ENCODE assay signal across 12 mouse cellular contexts in genomic region chr4:152622022-152622777, GRCm38 (mm10).
DNase-seq lines count a peak whose midpoint lies in the region; ATAC-seq and TF ChIP-seq lines count a peak whose summit lies in the region.
"Had no signal": no experiment of that assay in that cellular context is flagged by ENCODE, and none has a peak within 500 bp of the region (broad histone marks: within the 10 kb centered on the region; RNA-seq: fewer than 3 reads in every experiment).

No protein-coding gene starts in this region.

- peak overlapping the region; percentile 60 for H3K9ac ChIP-seq in hindbrain, embryonic 13.5 days
- H3K9ac ChIP-seq in midbrain, embryonic 16.5 days (ENCODE audit: low read depth, low read length): peak overlapping the region; percentile 57
- H3K9ac ChIP-seq: liver, embryonic 13.5 days had no signal

- H3K27me3 ChIP-seq in hindbrain, embryonic 13.5 days: peaks cover 10% of the 10 kb centered on the region; the same call in 1 of the 2 replicates
- no peaks in the 10 kb centered on the region for H3K27me3 ChIP-seq in midbrain, embryonic 16.5 days (ENCODE audit: control insufficient read depth, insufficient read depth, low read depth, low read length)
- no peaks in the 10 kb centered on the region for H3K27me3 ChIP-seq in thymus, adult 2 months (ENCODE audit: control insufficient read depth, insufficient read depth, low read length)
- H3K27me3 ChIP-seq: liver, embryonic 13.5 days had no signal

- peak; percentile 11 for DNase-seq in lung, postnatal 10 days
- DNase-seq in lung, postnatal 25 days (ENCODE audit: low spot score): no peak
- peak; percentile 41 for DNase-seq in right cerebral cortex, postnatal 4 days
- DNase-seq in thymus, adult 2 months: no peak
- DNase-seq in thymus, postnatal 14 days: no peak
- no peak for DNase-seq in MN1 (ENCODE audit: low spot score)
- DNase-seq: gastrocnemius, postnatal 14 days; heart, postnatal 14 days; liver, embryonic 13.5 days; thymus, adult 18-20 months had no signal

- H3K9me3 ChIP-seq in hindbrain, embryonic 13.5 days: no peaks in the 10 kb centered on the region
- H3K9me3 ChIP-seq in midbrain, embryonic 16.5 days (replicated peaks; ENCODE audit: control insufficient read depth, low read length, poor library complexity, severe bottlenecking): no peaks in the 10 kb centered on the region
- H3K9me3 ChIP-seq: liver, embryonic 13.5 days had no signal

- peak overlapping the region; percentile 35 for H3K4me2 ChIP-seq in hindbrain, embryonic 13.5 days
- peak overlapping the region; percentile 44 for H3K4me2 ChIP-seq in midbrain, embryonic 16.5 days (ENCODE audit: low read length)
- H3K4me2 ChIP-seq: liver, embryonic 13.5 days had no signal

- TF ChIP-seq POLR2A in thymus, adult 2 months (IDR thresholded peaks at IDR 0.05; ENCODE audit: control insufficient read depth, extremely low read depth, insufficient read depth, low read length, poor library complexity): no peak

- H3K36me3 ChIP-seq in hindbrain, embryonic 13.5 days: no peaks in the 10 kb centered on the region
- H3K36me3 ChIP-seq in midbrain, embryonic 16.5 days (ENCODE audit: control insufficient read depth, insufficient read depth, low read length): no peaks in the 10 kb centered on the region
- no peaks in the 10 kb centered on the region for H3K36me3 ChIP-seq in thymus, adult 2 months (ENCODE audit: control insufficient read depth, insufficient read depth, low read length)
- H3K36me3 ChIP-seq: liver, embryonic 13.5 days had no signal

- no peak for TF ChIP-seq CTCF in thymus, adult 2 months (IDR thresholded peaks at IDR 0.05; ENCODE audit: borderline replicate concordance, control insufficient read depth, extremely low read depth, insufficient read depth, low read length, poor library complexity)

- 60% methylated on average over 9 of the region's 9 CpGs for WGBS in hindbrain, embryonic 13.5 days
- WGBS in midbrain, embryonic 16.5 days: 59% methylated on average over 9 of the region's 9 CpGs
- 68% methylated on average over 9 of the region's 9 CpGs for WGBS in thymus, adult 2 months

- H3K4me3 ChIP-seq in hindbrain, embryonic 13.5 days: no peak overlapping the region
- H3K4me3 ChIP-seq in midbrain, embryonic 16.5 days (ENCODE audit: low read depth, low read length): peak overlapping the region; percentile 6; the same call in 1 of the 2 replicates
- H3K4me3 ChIP-seq in thymus, adult 2 months (ENCODE audit: control insufficient read depth, insufficient read depth, low read length): no peak overlapping the region
- H3K4me3 ChIP-seq: liver, embryonic 13.5 days had no signal

- peak overlapping the region; percentile 76 for H3K27ac ChIP-seq in hindbrain, embryonic 13.5 days
- peak overlapping the region; percentile 78 for H3K27ac ChIP-seq in midbrain, embryonic 16.5 days (ENCODE audit: low read length)
- no peak overlapping the region for H3K27ac ChIP-seq in thymus, adult 2 months (ENCODE audit: control insufficient read depth, insufficient read depth, low read length)
- H3K27ac ChIP-seq: liver, embryonic 13.5 days had no signal

- ATAC-seq in hindbrain, embryonic 13.5 days (ENCODE audit: low FRiP score): no peak
- ATAC-seq in midbrain, embryonic 16.5 days: peak; percentile 51

- peaks cover 45% of the 10 kb centered on the region for H3K4me1 ChIP-seq in hindbrain, embryonic 13.5 days (replicated peaks)
- peaks cover 31% of the 10 kb centered on the region for H3K4me1 ChIP-seq in midbrain, embryonic 16.5 days (ENCODE audit: control insufficient read depth, insufficient read depth, low read length)
- H3K4me1 ChIP-seq in thymus, adult 2 months (replicated peaks; ENCODE audit: control insufficient read depth, insufficient read depth, low read length): no peaks in the 10 kb centered on the region
- H3K4me1 ChIP-seq: liver, embryonic 13.5 days had no signal

Comparison
In these comparisons a context has a peak if more than half of its experiments do, and no peak if none do; other contexts are left out.
1. DNase-seq: peak in lung, postnatal 10 days (single experiment) and right cerebral cortex, postnatal 4 days (single experiment); none in lung, postnatal 25 days (single experiment), thymus, adult 2 months (single experiment), thymus, postnatal 14 days (single experiment) and MN1 (single experiment).